In genomic region chr1:165091721-165092120, GRCm38 (mm10) we compare ENCODE assay signal across 8 mouse cellular contexts.
A peak's percentile ranks its signal among the peaks of the same experiment; 100 is the strongest.
DNase-seq lines count a peak whose midpoint lies in the region; ATAC-seq and TF ChIP-seq lines count a peak whose summit lies in the region.

No protein-coding gene starts in this region.

- H3K9ac ChIP-seq in embryonic facial prominence, embryonic 13.5 days = 0 out of 2 replicates have a peak overlapping the region, but pooled peaks have one; percentile 40
- H3K9ac ChIP-seq in hindbrain, postnatal 0 days (replicated peaks; ENCODE audit: low read length) = peak overlapping the region; percentile 21; the same call in 1 of the 2 replicates
- peak overlapping the region; percentile 15; the same call in 1 of the 2 replicates for H3K9ac ChIP-seq in neural tube, embryonic 11.5 days (ENCODE audit: low read length)

- peak overlapping the region; percentile 57 for H3K4me2 ChIP-seq in embryonic facial prominence, embryonic 13.5 days
- peak overlapping the region; percentile 54 for H3K4me2 ChIP-seq in hindbrain, postnatal 0 days (ENCODE audit: low read depth, low read length)
- peak overlapping the region; percentile 36 for H3K4me2 ChIP-seq in neural tube, embryonic 11.5 days (ENCODE audit: low read depth)

- no peaks in the 10 kb centered on the region for H3K27me3 ChIP-seq in embryonic facial prominence, embryonic 13.5 days
- no peaks in the 10 kb centered on the region for H3K27me3 ChIP-seq in hindbrain, postnatal 0 days (ENCODE audit: insufficient read depth, low read length)
- no peaks in the 10 kb centered on the region for H3K27me3 ChIP-seq in limb, embryonic 10.5 days (ENCODE audit: low read depth, poor library complexity, severe bottlenecking)
- H3K27me3 ChIP-seq in neural tube, embryonic 11.5 days (ENCODE audit: control insufficient read depth, insufficient read depth, low read length) = no peaks in the 10 kb centered on the region

- peak; percentile 16 for DNase-seq in gastrocnemius, postnatal 25 days
- DNase-seq in gastrocnemius, adult 8-10 months (ENCODE audit: low spot score in 2 of 2) = no peak
- peak; percentile 82 for DNase-seq in ZHBTc4 (ENCODE audit: low read depth, low spot score)
- DNase-seq in hindbrain, postnatal 0 days (ENCODE audit: low spot score) = peak; percentile 84
- peak; percentile 52 for DNase-seq in limb, embryonic 10.5 days (ENCODE audit: low spot score)
- DNase-seq in neural tube, embryonic 11.5 days (ENCODE audit: low spot score) = peak; percentile 34
- DNase-seq in thymus, postnatal 10 days (ENCODE audit: low spot score in 2 of 2) = peak; percentile 40 to 51

- WGBS in embryonic facial prominence, embryonic 13.5 days = 6% methylated on average over 15 of the region's 15 CpGs
- WGBS in hindbrain, postnatal 0 days = 11% methylated on average over 15 of the region's 15 CpGs
- WGBS in limb, embryonic 10.5 days = 9% methylated on average over 15 of the region's 15 CpGs
- WGBS in neural tube, embryonic 11.5 days = 9% methylated on average over 15 of the region's 15 CpGs

- H3K36me3 ChIP-seq in embryonic facial prominence, embryonic 13.5 days = no peaks in the 10 kb centered on the region
- H3K36me3 ChIP-seq in hindbrain, postnatal 0 days (ENCODE audit: insufficient read depth, low read length) = no peaks in the 10 kb centered on the region
- no peaks in the 10 kb centered on the region for H3K36me3 ChIP-seq in limb, embryonic 10.5 days
- H3K36me3 ChIP-seq in neural tube, embryonic 11.5 days (ENCODE audit: control insufficient read depth, insufficient read depth, low read length) = no peaks in the 10 kb centered on the region

- TF ChIP-seq CTCF in hindbrain, postnatal 0 days (IDR thresholded peaks at IDR 0.05; ENCODE audit: low read depth) = no peak

- peaks cover 17% of the 10 kb centered on the region for H3K4me1 ChIP-seq in embryonic facial prominence, embryonic 13.5 days
- H3K4me1 ChIP-seq in hindbrain, postnatal 0 days (ENCODE audit: insufficient read depth, low read length) = no peaks in the 10 kb centered on the region; the same call in 1 of the 2 replicates
- peaks cover 14% of the 10 kb centered on the region for H3K4me1 ChIP-seq in limb, embryonic 10.5 days
- H3K4me1 ChIP-seq in neural tube, embryonic 11.5 days (ENCODE audit: control insufficient read depth, insufficient read depth, low read length) = peaks cover 7% of the 10 kb centered on the region

- H3K4me3 ChIP-seq in embryonic facial prominence, embryonic 13.5 days = peak overlapping the region; percentile 29
- peak overlapping the region; percentile 17 for H3K4me3 ChIP-seq in hindbrain, postnatal 0 days (ENCODE audit: low read length)
- peak overlapping the region; percentile 26 for H3K4me3 ChIP-seq in limb, embryonic 10.5 days
- 0 out of 2 replicates have a peak overlapping the region, but pooled peaks have one; percentile 16 for H3K4me3 ChIP-seq in neural tube, embryonic 11.5 days (ENCODE audit: low read depth, low read length)

- ATAC-seq in embryonic facial prominence, embryonic 13.5 days (ENCODE audit: insufficient number of reproducible peaks, insufficient read depth, low FRiP score, low TSS enrichment, low read depth) = 0 out of 2 replicates have a peak, but pooled peaks have one; percentile 20
- peak; percentile 92 for ATAC-seq in hindbrain, postnatal 0 days
- peak; percentile 35; the same call in 1 of the 2 replicates for ATAC-seq in neural tube, embryonic 11.5 days (ENCODE audit: insufficient read depth, low FRiP score, low TSS enrichment)

- no peaks in the 10 kb centered on the region for H3K9me3 ChIP-seq in embryonic facial prominence, embryonic 13.5 days
- no peaks in the 10 kb centered on the region for H3K9me3 ChIP-seq in hindbrain, postnatal 0 days (ENCODE audit: low read length)
- no peaks in the 10 kb centered on the region for H3K9me3 ChIP-seq in limb, embryonic 10.5 days (replicated peaks)
- H3K9me3 ChIP-seq in neural tube, embryonic 11.5 days (ENCODE audit: control insufficient read depth, low read length) = no peaks in the 10 kb centered on the region

- H3K27ac ChIP-seq in embryonic facial prominence, embryonic 13.5 days = no peak overlapping the region
- peak overlapping the region; percentile 43 for H3K27ac ChIP-seq in hindbrain, postnatal 0 days
- no peak overlapping the region for H3K27ac ChIP-seq in limb, embryonic 10.5 days
- no peak overlapping the region for H3K27ac ChIP-seq in neural tube, embryonic 11.5 days (ENCODE audit: low read depth, low read length)

Comparison
In these comparisons a context has a peak if more than half of its experiments do, and no peak if none do; other contexts are left out.
1. DNase-seq: peak in gastrocnemius, postnatal 25 days (single experiment), ZHBTc4 (single experiment), hindbrain, postnatal 0 days (single experiment), limb, embryonic 10.5 days (single experiment), neural tube, embryonic 11.5 days (single experiment) and thymus, postnatal 10 days (2 of 2); none in gastrocnemius, adult 8-10 months (0 of 2).
2. ATAC-seq: peak in every context shown above with its lines; median percentile 92 in hindbrain, postnatal 0 days; 35 in neural tube, embryonic 11.5 days; 20 in embryonic facial prominence, embryonic 13.5 days.
3. Peak in every context shown above with its lines, with median percentiles within 50 percentile points of each other: H3K4me2 ChIP-seq, H3K4me3 ChIP-seq and H3K9ac ChIP-seq.